8 mouse cellular contexts compared by ENCODE assay signal in genomic region chr1:156365740-156366139, GRCm38 (mm10). TPM values are rescaled to one million over a fixed set of nuclear protein-coding genes. Genes with fewer than 3 reads are reported as not detected.
DNase-seq lines count a peak whose midpoint lies in the region; ATAC-seq and TF ChIP-seq lines count a peak whose summit lies in the region.

Gene Gm2000 (plus strand): TSS chr1:156366040.

- H3K36me3 ChIP-seq in lung, embryonic 15.5 days: no peaks in the 10 kb centered on the region
- no peaks in the 10 kb centered on the region for H3K36me3 ChIP-seq in limb, embryonic 10.5 days
- H3K36me3 ChIP-seq in neural tube, embryonic 15.5 days: no peaks in the 10 kb centered on the region
- peaks cover 4% of the 10 kb centered on the region for H3K36me3 ChIP-seq in thymus, adult 2 months (ENCODE audit: control insufficient read depth, insufficient read depth, low read length)

- no peak for ATAC-seq in lung, embryonic 15.5 days (ENCODE audit: borderline replicate concordance, extremely low read depth, low FRiP score, low TSS enrichment)
- no peak for ATAC-seq in erythroblast, adult 5-6 weeks (replicated peaks; ENCODE audit: low FRiP score, poor library complexity, severe bottlenecking)
- ATAC-seq in neural tube, embryonic 15.5 days (ENCODE audit: low FRiP score): no peak

- H3K4me2 ChIP-seq in lung, embryonic 15.5 days: no peak within 1 kb of the TSS
- H3K4me2 ChIP-seq in neural tube, embryonic 15.5 days: no peak within 1 kb of the TSS

- no peak within 1 kb of the TSS for H3K9ac ChIP-seq in lung, embryonic 15.5 days
- H3K9ac ChIP-seq in neural tube, embryonic 15.5 days (replicated peaks): no peak within 1 kb of the TSS

- no peaks in the 10 kb centered on the region for H3K4me1 ChIP-seq in lung, embryonic 15.5 days
- no peaks in the 10 kb centered on the region for H3K4me1 ChIP-seq in limb, embryonic 10.5 days
- H3K4me1 ChIP-seq in neural tube, embryonic 15.5 days: no peaks in the 10 kb centered on the region
- H3K4me1 ChIP-seq in thymus, adult 2 months (replicated peaks; ENCODE audit: control insufficient read depth, insufficient read depth, low read length): no peaks in the 10 kb centered on the region

- WGBS in lung, embryonic 15.5 days: 84% methylated on average over 8 of the region's 8 CpGs
- 96% methylated on average over 8 of the region's 8 CpGs for WGBS in limb, embryonic 10.5 days
- 94% methylated on average over 8 of the region's 8 CpGs for WGBS in neural tube, embryonic 15.5 days
- 97% methylated on average over 8 of the region's 8 CpGs for WGBS in thymus, adult 2 months

- H3K4me3 ChIP-seq in lung, embryonic 15.5 days: no peak within 1 kb of the TSS
- no peak within 1 kb of the TSS for H3K4me3 ChIP-seq in limb, embryonic 10.5 days
- no peak within 1 kb of the TSS for H3K4me3 ChIP-seq in neural tube, embryonic 15.5 days (replicated peaks)
- H3K4me3 ChIP-seq in thymus, adult 2 months (ENCODE audit: control insufficient read depth, insufficient read depth, low read length): no peak within 1 kb of the TSS

- no peaks in the 10 kb centered on the region; the same call in 1 of the 2 replicates for H3K9me3 ChIP-seq in lung, embryonic 15.5 days
- no peaks in the 10 kb centered on the region for H3K9me3 ChIP-seq in limb, embryonic 10.5 days (replicated peaks)
- H3K9me3 ChIP-seq in neural tube, embryonic 15.5 days (replicated peaks): no peaks in the 10 kb centered on the region; the same call in 1 of the 2 replicates

- no peak for TF ChIP-seq CTCF in thymus, adult 2 months (IDR thresholded peaks at IDR 0.05; ENCODE audit: borderline replicate concordance, control insufficient read depth, extremely low read depth, insufficient read depth, low read length, poor library complexity)

- no peaks in the 10 kb centered on the region for H3K27me3 ChIP-seq in lung, embryonic 15.5 days
- H3K27me3 ChIP-seq in limb, embryonic 10.5 days (ENCODE audit: low read depth, poor library complexity, severe bottlenecking): no peaks in the 10 kb centered on the region
- H3K27me3 ChIP-seq in neural tube, embryonic 15.5 days (replicated peaks): no peaks in the 10 kb centered on the region
- no peaks in the 10 kb centered on the region for H3K27me3 ChIP-seq in thymus, adult 2 months (ENCODE audit: control insufficient read depth, insufficient read depth, low read length)

- no peak for DNase-seq in lung, adult 18-20 months
- DNase-seq in heart, postnatal 10 days: no peak
- no peak for DNase-seq in limb, embryonic 10.5 days (ENCODE audit: low spot score)
- no peak for DNase-seq in thymus, adult 2 months
- DNase-seq in lung, postnatal 14 days: no peak

- intact Hi-C loops in heart, postnatal 10 days (cut with DNase I): no loop called here

- no peak for TF ChIP-seq POLR2A in thymus, adult 2 months (IDR thresholded peaks at IDR 0.05; ENCODE audit: control insufficient read depth, extremely low read depth, insufficient read depth, low read length, poor library complexity)

- no peak within 1 kb of the TSS for H3K27ac ChIP-seq in lung, embryonic 15.5 days
- H3K27ac ChIP-seq in limb, embryonic 10.5 days: no peak within 1 kb of the TSS
- no peak within 1 kb of the TSS for H3K27ac ChIP-seq in neural tube, embryonic 15.5 days (replicated peaks)
- H3K27ac ChIP-seq in thymus, adult 2 months (ENCODE audit: control insufficient read depth, insufficient read depth, low read length): no peak within 1 kb of the TSS

RNA-seq across cellular contexts. Expression of gene Gm2000, which starts in this region (rescaled TPM):
- polyA plus RNA-seq in lung, embryonic 15.5 days (2015; fragmentation: Nextera tagmentation; extraction: Ambion mirVana): 783 and 826 TPM in 2 replicates
- 340 and 471 TPM in 2 replicates for total RNA-seq in erythroblast, adult 5-6 weeks (2015; ENCODE audit: low replicate concordance)
- 340 and 469 TPM in 2 replicates for total RNA-seq in erythroblast, adult 5-6 weeks (2017; ENCODE audit: low replicate concordance)
- 100 to 1,000 TPM; 508 to 514 TPM for total RNA-seq in heart, postnatal 10 days (2021)
- 841 and 1,010 TPM in 2 replicates for polyA plus RNA-seq in limb, embryonic 10.5 days (2016; fragmentation: Nextera tagmentation; extraction: Ambion mirVana)
- 543 TPM in 2 replicates for polyA plus RNA-seq in neural tube, embryonic 15.5 days (2015; fragmentation: Nextera tagmentation; extraction: Ambion mirVana)
- 9.1 and 10.6 TPM in 2 replicates for polyA plus RNA-seq in thymus, adult 2 months (2012; rRNA removed)

Comparison
In these comparisons a context has a peak if more than half of its experiments do, and no peak if none do; other contexts are left out.
1. RNA of gene Gm2000 (polyA plus RNA-seq): 841 to 1,010 TPM in limb, embryonic 10.5 days, 783 to 826 TPM in lung, embryonic 15.5 days and 543 TPM in neural tube, embryonic 15.5 days; 9.1 to 10.6 TPM in thymus, adult 2 months; every median in the first group is over 10 times any median in the second.